Mouse (Mus musculus) c-Kit-negative CD71-positive TER-119-positive erythroid progenitor cells, embryonic 14.5 days (primary cell): Measurements from ENCODE around the gene Minos1.
A peak's percentile ranks its signal among the peaks of the same experiment; 100 is the strongest.

ENCODE experiments used
- DNase-seq: peaks from one replicate; pipeline ENCODE4 v3.0.0-alpha.2; 2013; ENCODE audit warnings: low read depth, low spot score

Minos1 gene

DNA sequence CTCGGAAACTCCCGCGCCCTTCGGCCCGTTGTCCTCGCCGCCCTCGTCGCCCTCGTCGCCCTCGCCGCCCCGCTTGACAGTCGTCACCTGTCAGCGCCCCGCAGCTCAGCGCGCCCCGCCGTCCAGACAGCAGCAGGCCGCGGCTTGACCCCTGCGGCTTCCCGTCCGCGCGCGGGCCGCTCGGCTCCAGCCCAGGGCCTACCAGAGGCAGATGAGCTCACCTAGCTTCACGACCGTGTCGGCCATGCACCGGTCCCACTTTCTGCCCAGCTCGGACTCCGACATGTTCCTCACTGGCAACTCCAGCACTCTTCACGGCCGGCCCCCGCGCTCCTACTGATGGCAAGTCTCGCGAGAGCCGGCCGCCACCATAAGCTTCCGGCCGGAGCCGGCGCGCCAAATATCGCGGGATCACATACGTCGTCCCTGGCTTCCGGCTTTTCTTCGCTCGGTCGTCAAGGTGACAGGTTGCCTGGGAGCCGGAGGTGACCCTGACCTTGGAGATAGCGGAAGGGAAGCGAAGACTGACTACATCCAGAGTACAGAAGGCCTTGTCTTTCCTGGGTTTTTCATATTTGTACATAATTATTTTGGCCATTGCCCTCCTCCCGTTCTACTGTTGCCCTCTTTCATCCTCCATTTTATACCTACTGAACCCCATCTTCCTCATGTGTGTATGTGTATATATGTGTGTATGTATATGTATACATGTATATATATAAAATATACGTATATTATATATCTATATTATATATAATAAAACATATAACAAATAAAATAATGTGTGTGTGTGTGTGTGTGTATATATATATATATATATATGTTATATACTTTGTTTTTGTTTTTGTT lies at the start of gene Minos1:
Gene Minos1, minus strand, starts transcription at position 413 of the 849 bp plus-strand sequence.
- DNase-seq: peak; percentile 97

DNA sequence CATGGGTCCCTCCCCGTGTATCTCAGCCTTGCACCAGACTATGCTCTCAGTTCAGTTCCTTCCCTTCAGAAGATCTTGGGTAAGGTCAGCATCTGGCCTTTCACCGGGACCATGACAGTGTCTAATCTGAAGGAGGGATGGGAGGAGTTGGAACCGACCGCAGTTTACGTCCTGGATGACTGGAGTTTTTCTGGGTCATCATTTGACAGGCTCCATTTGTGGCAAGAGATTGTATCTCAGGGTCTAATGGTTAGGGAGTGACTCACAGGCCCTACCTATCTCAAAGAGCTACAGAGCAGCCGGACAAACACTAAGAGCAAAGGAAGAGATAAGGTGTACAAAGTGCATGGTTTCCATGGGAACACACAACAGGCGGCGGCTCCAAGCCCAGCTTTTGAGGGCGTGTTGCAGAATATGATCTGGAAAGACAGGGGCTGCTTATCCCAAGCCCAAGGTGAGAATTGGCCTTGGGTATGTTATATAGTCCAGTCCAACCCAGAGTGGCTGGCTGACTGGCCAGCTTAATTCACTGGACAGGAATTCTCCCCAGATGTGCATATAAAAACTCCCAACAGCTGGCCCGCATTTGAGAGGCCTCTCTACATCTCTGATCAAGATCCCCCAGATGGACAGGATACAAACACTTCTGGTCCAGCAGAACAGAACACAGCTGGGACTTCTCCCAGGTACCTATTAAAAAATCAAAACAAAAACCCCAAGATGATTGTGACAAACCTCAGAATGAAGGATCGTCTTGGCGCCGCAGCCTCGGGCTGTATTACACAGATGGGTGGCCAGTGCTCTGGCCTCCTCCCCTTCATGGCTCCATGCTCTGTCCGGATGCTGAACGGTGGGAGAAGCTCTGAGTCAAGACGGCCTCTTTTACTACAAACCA lies 49.1 kb upstream of the Minos1 start:
- no peak for DNase-seq

DNA sequence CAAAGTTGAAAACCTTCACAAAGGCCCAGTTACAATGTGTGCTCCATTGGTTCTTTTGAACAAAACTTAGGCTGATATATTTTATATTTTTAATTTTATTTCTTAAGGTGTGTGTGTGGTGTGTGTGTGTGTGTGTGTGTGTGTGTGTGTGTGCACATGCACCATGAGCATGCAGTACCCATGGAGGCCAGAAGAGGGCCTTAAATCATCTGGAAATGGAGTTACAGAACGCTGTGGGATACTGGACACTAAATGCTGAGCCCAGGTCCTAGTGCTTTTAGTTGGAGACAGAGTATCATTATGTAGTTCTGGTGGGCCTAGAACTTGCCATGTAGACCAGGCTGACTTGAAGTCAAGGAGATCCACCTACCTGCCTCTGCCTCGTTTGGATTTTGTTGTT lies 48.3 kb upstream of the Minos1 start:
- DNase-seq: no peak

DNA sequence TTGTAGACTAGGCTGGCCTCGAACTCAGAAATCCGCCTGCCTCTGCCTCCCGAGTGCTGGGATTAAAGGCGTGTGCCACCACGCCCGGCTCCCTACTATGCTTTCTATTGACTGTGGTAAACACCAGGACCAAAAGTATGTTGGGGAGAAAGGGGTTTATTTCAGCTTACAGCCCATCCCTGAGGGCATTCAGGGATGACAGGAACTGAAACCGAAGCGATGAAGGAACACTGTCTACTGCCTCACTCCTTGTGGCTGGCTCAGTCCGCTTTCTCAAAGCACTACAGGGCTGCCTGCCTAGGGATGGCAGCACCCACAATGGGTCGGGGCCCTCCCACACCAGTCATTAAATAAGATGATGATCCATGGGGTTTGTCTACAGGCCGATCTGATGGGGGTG lies 47.5 kb upstream of the Minos1 start:
- DNase-seq: no peak

DNA sequence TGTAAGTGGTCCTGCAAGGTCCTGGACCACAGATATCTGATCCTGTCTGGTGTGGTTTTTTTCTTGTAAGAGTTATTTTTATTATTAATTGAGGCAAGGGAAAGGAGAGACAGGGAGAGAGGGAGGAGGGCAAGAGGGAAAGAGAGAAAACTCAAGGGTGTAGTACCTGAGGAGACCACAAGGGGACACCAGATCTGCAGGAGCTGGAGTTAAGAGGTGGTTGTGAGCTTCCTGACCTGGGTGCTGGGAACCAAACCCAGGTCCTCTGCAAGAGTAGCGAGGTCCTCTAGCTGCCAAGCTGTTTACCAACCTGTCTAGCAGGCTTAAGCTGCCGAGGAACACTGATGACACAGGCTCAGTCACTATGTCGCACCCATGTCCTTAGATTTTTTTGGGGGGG lies 47.0 kb upstream of the Minos1 start:
- DNase-seq: no peak

DNA sequence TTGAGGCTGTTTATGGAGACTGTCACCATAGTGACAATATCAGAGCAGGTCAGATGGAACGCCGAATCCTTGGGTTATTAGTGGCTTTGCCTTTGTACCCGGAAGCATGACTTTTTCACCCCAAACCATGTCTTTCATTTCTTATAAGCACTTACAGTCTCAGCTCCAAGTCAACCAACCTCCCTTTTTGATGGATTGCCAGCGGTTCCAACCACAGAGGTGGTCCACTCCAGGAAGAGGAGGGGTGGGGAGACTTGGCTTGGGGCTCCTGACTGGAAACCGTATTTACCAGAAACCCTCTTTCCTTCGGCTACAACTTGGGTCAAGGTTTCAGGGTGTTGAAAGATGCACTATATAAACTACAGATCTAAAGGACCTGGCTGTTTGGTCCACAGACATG lies 45.1 kb upstream of the Minos1 start:
- DNase-seq: no peak

DNA sequence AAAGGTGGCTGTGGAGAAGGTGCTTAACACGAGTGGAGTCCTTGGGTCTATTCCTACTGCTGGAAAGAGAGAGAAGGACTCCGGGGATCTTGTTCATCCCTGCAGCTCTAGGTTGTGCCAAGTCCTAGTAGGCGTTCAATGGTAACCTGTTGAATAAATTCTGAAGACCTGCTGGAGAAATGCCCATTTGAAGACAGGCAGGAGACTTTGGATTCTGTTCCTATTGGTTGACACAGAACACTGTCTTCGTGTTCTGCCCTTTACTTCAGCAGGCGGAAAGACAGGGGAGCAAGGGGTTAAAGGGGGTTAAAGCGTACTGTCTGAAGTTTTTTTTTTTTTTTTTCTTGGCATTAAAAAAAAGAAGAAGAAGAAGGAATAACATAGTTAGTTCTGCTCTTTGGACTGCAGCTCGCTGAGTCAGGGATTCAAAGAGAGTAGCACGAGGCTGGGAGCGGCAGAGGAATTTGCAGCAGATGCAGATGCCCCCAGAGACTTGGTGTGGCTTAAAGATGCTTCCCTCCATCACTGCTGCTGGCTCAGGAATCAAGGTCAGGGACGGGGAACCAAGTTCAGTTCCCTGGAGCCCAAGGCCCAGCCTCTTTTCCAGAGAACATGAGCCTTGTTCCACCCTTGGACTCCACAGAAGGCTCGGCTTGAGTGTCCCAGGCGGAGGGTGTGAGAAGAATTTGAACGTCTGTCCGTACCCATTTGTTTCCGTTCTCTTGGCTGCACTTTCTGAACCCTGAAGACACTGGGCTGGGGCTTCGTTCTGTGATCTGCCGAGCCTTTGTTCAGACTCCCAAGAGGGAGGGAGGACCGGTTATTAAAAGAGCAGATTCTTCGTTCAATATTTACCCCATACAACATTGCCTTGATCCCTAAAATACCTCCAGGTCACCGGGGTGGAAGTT lies 44.4 kb upstream of the Minos1 start:
- DNase-seq: no peak

DNA sequence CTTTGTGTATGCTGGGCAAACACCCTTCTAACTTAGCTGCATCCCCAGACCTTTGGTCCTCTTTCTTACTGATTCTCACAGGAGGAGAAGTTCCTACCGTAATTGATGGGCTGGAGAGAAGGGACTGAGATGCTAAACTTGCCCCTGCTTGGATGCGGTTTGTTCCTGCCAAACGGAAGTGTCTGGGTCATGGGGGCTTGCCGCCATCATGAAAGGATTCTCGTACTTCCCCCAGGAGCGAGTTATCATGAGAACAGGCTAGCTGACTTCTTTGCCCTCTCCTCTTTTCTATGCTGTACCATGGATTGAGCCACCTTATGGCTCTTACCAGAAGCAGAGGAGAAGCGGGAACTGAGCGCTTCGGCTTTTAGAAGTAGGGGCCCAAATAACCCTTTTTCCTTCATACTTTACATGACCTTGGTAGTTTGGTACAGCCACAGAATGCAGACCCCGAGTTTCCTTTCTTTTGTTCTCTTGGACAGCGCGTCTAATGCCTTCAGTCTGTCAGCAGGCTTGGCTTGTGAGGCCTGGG lies 38.9 kb upstream of the Minos1 start:
- no peak for DNase-seq

DNA sequence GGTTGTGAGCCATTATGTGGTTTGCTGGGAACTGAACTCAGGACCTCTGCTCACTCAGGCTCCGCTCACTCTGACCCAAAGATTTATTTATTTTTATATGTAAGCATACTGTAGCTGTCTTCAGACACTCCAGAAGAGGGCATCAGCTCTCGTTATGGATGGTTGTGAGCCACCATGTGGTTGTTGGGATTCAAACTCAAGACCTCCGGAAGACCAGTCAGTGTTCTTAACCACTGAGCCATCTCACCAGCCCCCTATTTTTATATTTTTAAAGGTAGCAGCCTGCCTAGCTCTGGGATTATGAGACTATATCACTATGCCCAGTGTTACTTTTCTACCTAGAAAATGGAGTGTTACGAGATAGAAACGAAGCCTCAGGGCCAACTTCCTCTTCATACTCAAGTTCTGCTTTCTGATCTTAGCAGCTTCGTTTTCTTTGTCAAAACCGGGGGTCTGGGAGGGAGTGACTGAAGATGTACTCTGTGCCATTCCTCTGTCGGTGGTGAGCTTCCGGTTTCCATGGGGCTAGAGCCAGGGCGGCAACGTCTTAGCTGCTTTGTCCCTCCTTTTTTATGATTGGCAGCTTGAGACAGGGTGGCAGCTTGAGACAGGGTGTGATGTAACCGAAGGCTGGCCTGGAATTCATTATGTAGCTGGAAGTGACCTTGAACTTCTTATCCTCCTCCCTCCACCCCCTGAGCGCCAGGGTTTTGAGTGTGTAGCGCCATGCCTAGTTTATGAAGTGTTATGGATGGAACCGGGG lies 38.3 kb upstream of the Minos1 start:
- no peak for DNase-seq

DNA sequence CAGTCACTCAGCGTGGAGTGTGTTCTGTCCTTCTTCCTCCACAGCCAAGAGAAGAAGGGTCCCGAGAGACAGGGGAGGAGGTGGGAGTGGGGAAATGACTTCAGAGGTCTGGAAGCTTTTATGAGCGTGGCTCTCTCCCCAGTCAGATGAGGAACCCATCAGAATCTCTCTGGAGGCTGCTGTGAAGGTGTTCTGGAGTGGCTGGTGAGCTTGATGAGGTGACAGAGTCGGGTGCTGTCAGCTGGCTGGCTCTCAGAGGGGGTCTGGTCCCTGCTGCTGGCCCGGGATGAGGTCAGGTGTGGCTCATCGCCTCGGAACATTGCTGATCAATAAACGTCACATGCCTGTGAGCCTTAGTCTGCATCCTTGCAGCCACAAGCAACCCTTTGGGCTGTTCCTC lies 36.2 kb upstream of the Minos1 start:
- DNase-seq: no peak

DNA sequence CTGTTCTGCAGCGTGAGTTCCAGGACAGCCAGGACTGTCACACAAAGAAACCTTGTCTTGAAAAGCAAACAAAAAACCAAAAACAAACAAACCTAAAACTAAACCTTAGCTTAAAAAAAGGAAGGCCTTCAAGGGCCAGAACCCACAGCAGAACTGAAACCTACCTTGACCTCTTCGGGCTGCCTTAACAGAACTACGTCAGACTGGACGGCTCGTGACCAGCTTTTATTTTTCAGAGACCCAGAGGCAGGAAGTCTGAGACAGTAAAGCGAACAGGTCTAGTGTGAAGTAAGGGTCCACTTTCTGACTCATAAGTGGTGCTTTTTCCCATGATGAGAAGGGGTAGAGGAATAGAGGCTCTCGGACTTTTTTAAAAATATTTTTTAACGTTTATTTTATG lies 35.3 kb upstream of the Minos1 start:
- no peak for DNase-seq

DNA sequence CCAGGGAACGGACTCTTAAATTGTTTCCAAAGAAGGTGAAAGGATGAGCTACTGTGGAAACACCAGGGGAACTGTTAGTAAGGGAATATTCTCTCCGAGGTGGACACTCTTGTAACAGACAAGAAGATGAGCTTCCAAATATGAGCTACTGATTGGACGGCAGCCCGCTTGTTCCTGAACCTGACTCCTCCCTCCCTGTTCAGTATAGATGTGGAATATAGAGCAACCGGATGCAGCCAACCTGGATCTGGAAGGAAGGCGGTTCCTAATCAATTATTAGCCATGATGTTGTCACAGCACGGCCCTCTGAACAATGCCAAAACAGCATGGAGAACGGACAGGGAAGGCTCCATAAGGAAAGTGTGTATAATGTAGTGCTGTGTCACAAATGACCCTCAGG lies 34.3 kb upstream of the Minos1 start:
- no peak for DNase-seq

DNA sequence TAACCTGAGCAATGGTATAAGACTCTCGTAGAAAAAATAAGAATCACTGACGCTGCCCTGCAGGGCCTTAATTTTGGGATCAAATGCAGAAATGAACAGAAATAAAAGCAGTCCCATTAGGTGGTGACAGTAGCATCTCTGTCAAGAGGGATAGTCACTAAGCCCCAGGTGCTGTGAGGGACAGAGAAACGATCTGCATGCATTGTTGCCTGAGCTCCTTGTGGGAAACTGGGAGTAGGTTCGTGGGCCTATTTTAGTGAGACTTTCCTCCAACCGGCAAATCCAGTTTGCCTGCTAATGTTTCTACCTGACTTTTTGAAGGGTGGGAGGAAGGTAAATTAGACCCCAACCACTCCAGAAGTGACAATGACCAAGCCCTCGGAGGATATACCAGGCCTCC lies 33.2 kb upstream of the Minos1 start:
- no peak for DNase-seq

DNA sequence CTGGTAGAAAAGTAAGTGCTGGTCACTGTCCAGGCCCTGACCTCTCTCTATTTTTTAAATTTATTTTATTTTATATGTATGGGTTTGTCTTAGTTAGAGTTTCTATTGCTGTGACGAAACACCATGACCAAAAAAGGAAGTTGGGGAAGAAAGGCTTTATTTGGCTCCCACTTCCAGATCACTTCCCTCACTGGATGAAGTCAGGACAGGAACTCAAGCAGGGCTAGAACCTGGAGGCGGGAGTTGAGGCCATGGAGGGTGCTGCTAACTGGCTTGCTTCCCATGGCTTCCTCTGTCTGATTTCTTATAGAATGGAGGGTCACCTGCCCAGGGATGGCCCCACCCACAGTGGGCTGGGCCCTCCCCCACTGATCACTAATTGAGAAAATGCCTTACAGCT lies 30.2 kb upstream of the Minos1 start:
- no peak for DNase-seq

DNA sequence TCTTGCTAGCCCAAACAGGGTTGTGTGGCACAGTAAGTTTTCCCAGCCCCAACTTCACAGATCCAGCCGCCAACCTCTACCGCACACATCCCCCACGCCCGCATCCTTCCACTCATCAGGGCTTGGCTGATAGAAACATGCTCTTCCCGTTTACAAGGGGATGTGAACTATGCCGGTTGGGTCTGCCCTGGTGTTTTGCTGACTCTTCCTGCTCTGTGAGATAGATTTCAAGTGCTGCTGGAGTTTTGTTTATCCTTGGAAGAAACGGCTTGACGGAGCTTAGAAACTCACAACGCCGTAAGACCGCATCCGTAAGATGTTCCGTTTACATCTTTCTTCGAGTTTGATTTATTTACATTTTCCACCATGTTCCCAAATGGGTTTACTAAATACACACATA lies 27.4 kb upstream of the Minos1 start:
- no peak for DNase-seq

DNA sequence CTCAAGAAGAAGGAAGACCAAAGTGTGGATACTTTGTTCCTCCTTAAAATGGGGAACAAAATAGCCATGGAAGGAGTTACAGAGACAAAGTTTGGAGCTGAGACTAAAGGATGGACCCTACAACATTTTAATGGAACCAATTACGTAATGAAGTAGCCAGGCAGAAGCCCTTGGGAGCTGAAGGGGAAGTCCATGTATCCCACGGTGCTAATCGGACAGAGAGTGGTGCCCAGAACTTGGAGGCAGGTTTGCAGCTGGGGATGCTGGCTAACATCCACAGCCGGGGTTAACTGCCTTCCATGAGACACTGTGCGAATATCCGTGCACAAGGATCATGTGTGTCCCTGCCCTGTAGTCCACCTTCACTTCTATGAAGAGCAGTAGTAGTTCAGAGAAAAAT lies 25.6 kb upstream of the Minos1 start:
- no peak for DNase-seq

DNA sequence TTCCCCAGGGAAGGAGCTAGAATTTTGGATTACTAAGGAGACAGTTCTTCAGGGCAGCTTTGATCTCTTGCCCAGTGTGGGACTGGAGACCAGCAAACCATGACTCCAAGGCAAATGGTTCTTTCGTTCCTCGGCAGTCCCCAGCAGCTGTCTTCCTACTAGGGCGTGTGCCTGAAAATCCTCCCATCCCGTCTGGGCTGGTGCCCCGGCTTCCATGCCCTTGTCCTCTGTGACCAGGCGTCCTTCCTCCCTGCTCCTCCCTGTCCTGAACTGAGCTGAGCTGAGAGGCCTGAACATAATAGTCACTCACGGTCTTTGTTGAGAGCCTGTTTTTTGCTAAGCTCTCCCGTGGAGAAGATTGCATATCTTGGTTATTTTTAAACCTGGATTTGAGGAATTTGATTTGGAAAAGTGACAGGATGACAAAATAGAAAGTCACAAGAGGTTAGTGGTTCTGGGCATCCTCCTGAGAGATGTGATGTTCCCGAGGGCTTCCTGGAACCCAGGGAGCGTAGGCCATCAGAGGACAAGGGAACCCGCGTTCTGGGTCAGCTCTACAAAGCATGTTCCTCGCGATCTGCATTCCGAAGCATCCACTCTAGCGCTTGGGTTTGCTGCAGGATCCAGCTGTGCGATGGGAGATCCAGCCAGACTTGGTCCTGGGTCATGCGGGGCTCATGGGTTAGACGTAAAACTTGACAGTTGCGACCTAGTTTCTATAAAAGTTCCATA lies 23.8 kb upstream of the Minos1 start:
- no peak for DNase-seq

DNA sequence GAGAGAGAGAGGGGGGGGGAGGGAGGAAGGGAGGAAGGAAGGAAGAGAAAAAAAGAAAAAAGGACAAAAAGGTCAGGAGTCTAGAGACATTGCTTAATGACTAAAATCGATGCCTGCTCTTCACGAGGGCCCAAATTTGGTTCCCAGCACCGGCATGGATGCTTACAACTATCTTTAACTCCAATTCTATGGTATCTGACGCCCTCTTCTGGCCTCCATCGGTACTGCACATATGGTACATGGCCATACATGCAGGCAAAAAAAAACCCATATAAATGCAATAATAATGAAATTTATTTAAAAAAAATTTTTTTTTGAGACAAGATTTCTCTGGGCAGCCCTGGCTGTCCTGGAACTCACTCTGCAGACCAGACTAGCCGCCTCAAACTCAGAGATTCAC lies 20.5 kb upstream of the Minos1 start:
- no peak for DNase-seq

DNA sequence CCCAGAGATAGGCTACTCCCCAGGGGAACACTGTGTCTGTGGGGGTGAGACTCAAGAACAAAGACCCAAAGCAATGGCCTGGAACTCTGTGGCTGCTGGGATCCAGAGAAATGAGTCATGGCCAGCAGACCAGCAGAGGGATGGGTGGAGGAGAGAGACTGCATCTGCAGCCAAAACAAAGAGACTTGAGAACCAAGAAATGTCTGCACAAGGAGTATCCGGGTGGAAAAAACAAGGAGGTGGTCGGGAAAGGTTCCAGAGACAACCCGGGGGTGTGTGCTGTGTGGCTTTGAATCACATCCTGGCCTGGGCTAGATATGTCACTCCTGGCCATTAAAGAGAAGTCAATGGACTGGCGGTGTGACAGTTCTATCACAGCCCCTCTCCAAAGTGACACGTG lies 15.8 kb upstream of the Minos1 start:
- DNase-seq: no peak

DNA sequence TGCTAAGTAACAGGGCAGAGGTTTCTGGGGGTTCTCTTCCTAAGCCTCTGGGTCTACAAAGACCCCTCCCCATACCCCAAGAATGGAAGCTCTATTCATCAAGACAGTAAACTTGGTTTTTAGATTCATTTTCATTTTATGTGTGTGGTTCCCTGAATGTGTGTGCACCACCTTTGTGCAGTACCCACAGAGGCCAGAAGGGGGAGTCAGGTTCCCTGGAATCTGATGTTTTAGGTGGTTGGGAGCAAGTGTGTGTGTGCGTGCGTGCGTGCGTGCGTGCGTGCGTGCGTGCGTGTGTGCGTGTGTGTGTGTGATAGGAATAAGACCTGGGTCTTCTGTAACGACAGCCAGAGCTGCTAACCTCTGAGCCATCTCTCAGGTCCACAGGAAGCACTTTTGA lies 14.2 kb upstream of the Minos1 start:
- no peak for DNase-seq
